Mouse (Mus musculus) neural tube, embryonic 14.5 days (tissue): ENCODE results near the gene Katnb1. TPM values are rescaled to one million over a fixed set of nuclear protein-coding genes. Genes with fewer than 3 reads are reported as not detected.

Experiments
- ATAC-seq: fragments of 200-750 bp; cut with Nextera tagmentation; 2 replicates; pipeline ENCODE4 v1.8.0; 2017; ENCODE audit warnings: low read depth, mild to moderate bottlenecking, moderate TSS enrichment, moderate library complexity
- H3K27ac ChIP-seq: fragments of 300-500 bp; sonication (generic); 2 replicates; pipeline ENCODE4 v1.5.1; 2014; ENCODE audit warnings: low read depth, mild to moderate bottlenecking, control low read depth, low read length, moderate library complexity, mixed read lengths
- H3K27me3 ChIP-seq: fragments of 300-500 bp; sonication (generic); 2 replicates; pipeline ENCODE4 v1.6.1; 2014; ENCODE audit warnings: low read length; ENCODE audit not compliant: control insufficient read depth, insufficient read depth
- H3K36me3 ChIP-seq: fragments of 300-500 bp; sonication (generic); 2 replicates; pipeline ENCODE4 v1.6.1; 2014; ENCODE audit warnings: low read length, mixed read lengths; ENCODE audit not compliant: control insufficient read depth, insufficient read depth
- H3K4me1 ChIP-seq: fragments of 300-500 bp; sonication (generic); 2 replicates; pipeline ENCODE4 v1.6.1; 2014; ENCODE audit warnings: low read length; ENCODE audit not compliant: control insufficient read depth, insufficient read depth
- H3K4me2 ChIP-seq: fragments of 300-500 bp; sonication (generic); 2 replicates; pipeline ENCODE4 v1.6.1; 2014; ENCODE audit warnings: mild to moderate bottlenecking, low read depth, low read length, control low read depth
- H3K4me3 ChIP-seq: fragments of 300-500 bp; sonication (generic); 2 replicates; pipeline ENCODE4 v1.5.1; 2014; ENCODE audit warnings: low read depth, low read length, control low read depth, mixed read lengths
- H3K9ac ChIP-seq: fragments of 300-500 bp; sonication (generic); replicated peaks from 2 replicates; pipeline ENCODE4 v1.6.1; 2014; ENCODE audit warnings: low read depth, mild to moderate bottlenecking, control low read depth, low read length, mixed read lengths
- H3K9me3 ChIP-seq: fragments of 300-500 bp; sonication (generic); 2 replicates; pipeline ENCODE4 v1.6.1; 2016; ENCODE audit warnings: low read length; ENCODE audit not compliant: control insufficient read depth
- WGBS: fragments of 180-500 bp; shearing (Covaris S2); extraction: QIAGEN DNeasy Blood & Tissue Kit; methylation state at CpG from one replicate; pipeline ENCODE4 v1.1.7; 2014; 5-methylcytosine and 5-hydroxymethylcytosine counted together
- polyA plus RNA-seq: library from polyadenylated mRNA; unstranded; fragments of >200 nt; fragmentation: Nextera tagmentation; extraction: Ambion mirVana; gene quantifications from 2 replicates; pipeline ENCODE4 v1.2.1, GENCODE M21; 2014

Gene Katnb1
- polyA plus RNA-seq, 1 experiment from 2014 or later: 44.3 TPM

- 88% methylated on average over 3 of the region's 3 CpGs for WGBS
- H3K36me3 ChIP-seq: peaks cover 10% of the 10 kb centered on the region; the same call in 1 of the 2 replicates
- H3K4me3 ChIP-seq: no peak overlapping the region
Observed at GRCm38 (mm10) chr8:95112594-95112993, 31.6 kb downstream of the Katnb1 start.

DNA sequence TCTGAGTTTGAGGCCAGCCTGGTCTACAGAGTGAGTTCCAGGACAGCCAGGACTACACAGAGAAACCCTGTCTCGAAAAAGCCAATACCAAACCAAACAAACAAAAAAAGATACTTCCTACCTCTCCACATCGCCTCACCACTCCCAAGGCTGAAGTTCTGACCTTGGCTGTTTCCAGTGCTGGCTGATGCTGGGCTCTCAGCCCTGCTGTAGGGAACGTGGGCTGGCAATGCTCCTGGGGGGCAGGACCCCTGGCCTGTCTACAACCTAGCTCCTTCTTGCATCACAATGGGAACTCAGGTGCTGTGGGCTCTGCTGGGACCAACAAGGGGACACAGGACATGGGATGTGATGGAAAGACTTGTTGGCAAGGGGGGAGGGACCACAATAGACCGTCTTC, 32.1 kb downstream of the Katnb1 start:
- Histone ChIP-seq H3K27ac (no peak overlapping the region), H3K9me3 (no peaks in the 10 kb centered on the region), H3K9ac (no peak overlapping the region), H3K4me1 (no peaks in the 10 kb centered on the region), H3K36me3 (peaks cover 6% of the 10 kb centered on the region; the same call in 1 of the 2 replicates), H3K4me3 (no peak overlapping the region), H3K4me2 (no peak overlapping the region), H3K27me3 (no peaks in the 10 kb centered on the region)
- ATAC-seq: no peak
- 74% methylated on average over 4 of the region's 4 CpGs for WGBS

More at GRCm38 (mm10) chr8:95112594-95112993, 31.6 kb downstream of the Katnb1 start:
- Histone ChIP-seq H3K4me1 (no peaks in the 10 kb centered on the region), H3K27me3 (no peaks in the 10 kb centered on the region), H3K9ac (no peak overlapping the region), H3K9me3 (no peaks in the 10 kb centered on the region), H3K27ac (no peak overlapping the region), H3K4me2 (no peak overlapping the region)
- ATAC-seq: no peak

GRCm38 (mm10) chr8:95113750-95114149, 32.8 kb downstream of the Katnb1 start:
- Histone ChIP-seq H3K9ac (no peak overlapping the region), H3K4me3 (no peak overlapping the region), H3K4me2 (no peak overlapping the region), H3K36me3 (0 out of 2 replicates have a peak, but pooled peaks cover 5% of the 10 kb centered on the region), H3K4me1 (no peaks in the 10 kb centered on the region), H3K27me3 (no peaks in the 10 kb centered on the region), H3K9me3 (no peaks in the 10 kb centered on the region), H3K27ac (no peak overlapping the region)
- peak; percentile 78; the same call in 1 of the 2 replicates for ATAC-seq
- 68% methylated on average over 3 of the region's 3 CpGs for WGBS

GRCm38 (mm10) chr8:95123455-95123854, 42.5 kb downstream of the Katnb1 start:
- Histone ChIP-seq H3K4me1 (no peaks in the 10 kb centered on the region), H3K4me3 (no peak overlapping the region), H3K27ac (no peak overlapping the region), H3K9ac (no peak overlapping the region), H3K36me3 (no peaks in the 10 kb centered on the region), H3K27me3 (no peaks in the 10 kb centered on the region), H3K4me2 (no peak overlapping the region), H3K9me3 (no peaks in the 10 kb centered on the region)
- ATAC-seq: no peak
- 91% methylated on average over 5 of the region's 5 CpGs for WGBS

DNA sequence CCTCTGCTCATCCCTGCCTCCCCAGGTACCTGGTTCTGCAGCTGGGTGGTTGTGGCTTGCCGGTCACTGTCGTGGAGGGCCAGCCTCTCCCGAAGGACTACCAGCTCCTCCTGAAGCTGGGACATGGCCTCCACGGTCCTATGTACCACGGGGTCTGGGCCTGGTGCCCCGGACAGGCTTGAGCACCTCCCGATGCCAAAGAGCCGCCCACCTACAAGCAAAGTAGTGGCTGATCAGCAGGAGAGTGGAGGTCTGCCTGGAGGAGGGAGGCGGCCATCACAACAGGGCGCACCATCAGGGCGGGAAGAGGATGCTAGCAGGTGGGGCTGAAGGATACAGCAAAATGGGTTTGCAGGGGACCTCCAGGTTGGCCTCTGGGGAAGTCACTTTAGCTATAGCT, 45.5 kb downstream of the Katnb1 start:
- WGBS: 91% methylated on average over 11 of the region's 11 CpGs
- H3K36me3 ChIP-seq: no peaks in the 10 kb centered on the region
- ATAC-seq: no peak
- no peak overlapping the region for H3K4me2 ChIP-seq
- no peaks in the 10 kb centered on the region for H3K27me3 ChIP-seq
- no peaks in the 10 kb centered on the region for H3K9me3 ChIP-seq
- no peak overlapping the region for H3K4me3 ChIP-seq
- no peaks in the 10 kb centered on the region for H3K4me1 ChIP-seq
- H3K27ac ChIP-seq: no peak overlapping the region
- H3K9ac ChIP-seq: no peak overlapping the region

DNA sequence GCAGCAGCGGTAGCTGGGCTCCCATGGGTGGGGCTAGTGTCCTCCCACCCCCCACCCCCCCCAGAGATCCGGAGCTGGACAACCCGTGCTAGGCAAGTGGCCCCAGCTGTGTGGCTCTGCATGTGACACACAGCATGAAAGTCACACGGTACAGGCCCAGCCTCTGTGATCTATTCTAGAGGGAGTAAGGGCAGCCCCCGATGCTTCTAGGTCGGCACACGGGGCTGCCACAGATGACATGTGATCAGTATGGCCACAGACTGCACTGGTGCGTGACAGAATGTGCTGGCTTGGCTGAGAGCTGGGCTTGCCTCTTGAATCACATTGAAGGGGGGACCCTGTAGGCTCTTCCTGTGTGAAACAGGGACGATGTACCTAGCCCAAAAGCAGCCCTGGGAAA, 46.7 kb downstream of the Katnb1 start:
- H3K27me3 ChIP-seq: no peaks in the 10 kb centered on the region
- no peak; the same call in 1 of the 2 replicates for ATAC-seq

DNA sequence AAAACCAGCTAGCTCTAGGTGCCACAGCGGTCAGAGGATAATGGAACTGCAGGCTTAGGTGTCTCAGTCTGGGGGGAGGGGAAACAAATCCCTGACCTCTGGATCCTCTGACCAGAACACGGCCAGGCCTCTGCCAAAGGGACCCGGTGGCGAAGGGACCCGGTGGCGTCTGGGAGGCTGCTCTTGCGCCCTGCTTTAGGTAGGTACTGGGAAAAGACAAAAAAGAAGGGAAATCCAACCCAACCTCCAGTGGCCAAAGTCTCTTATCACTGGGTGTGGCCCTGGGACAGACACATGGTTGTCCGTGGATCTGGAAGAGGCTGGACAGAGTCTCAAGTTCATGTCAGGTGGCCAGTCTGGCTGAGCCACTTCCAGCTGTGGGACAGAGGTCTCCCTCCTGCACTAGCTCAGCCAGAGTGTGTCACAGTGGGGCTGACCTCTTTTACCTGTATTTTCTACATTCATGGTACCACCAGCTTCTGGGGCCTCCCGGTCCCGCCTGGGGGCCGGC, 47.8 kb downstream of the Katnb1 start:
- Histone ChIP-seq H3K27ac (no peak overlapping the region), H3K4me1 (no peaks in the 10 kb centered on the region), H3K36me3 (no peaks in the 10 kb centered on the region), H3K4me2 (no peak overlapping the region), H3K4me3 (no peak overlapping the region), H3K9ac (no peak overlapping the region), H3K27me3 (no peaks in the 10 kb centered on the region), H3K9me3 (no peaks in the 10 kb centered on the region)
- ATAC-seq: no peak
- 90% methylated on average over 11 of the region's 11 CpGs for WGBS

More for the DNA sequence above, 46.7 kb downstream of the Katnb1 start:
- Histone ChIP-seq H3K9me3 (no peaks in the 10 kb centered on the region), H3K4me1 (no peaks in the 10 kb centered on the region), H3K36me3 (no peaks in the 10 kb centered on the region), H3K9ac (no peak overlapping the region), H3K27ac (no peak overlapping the region), H3K4me3 (no peak overlapping the region), H3K4me2 (no peak overlapping the region)
- WGBS: 65% methylated on average over 9 of the region's 9 CpGs

DNA sequence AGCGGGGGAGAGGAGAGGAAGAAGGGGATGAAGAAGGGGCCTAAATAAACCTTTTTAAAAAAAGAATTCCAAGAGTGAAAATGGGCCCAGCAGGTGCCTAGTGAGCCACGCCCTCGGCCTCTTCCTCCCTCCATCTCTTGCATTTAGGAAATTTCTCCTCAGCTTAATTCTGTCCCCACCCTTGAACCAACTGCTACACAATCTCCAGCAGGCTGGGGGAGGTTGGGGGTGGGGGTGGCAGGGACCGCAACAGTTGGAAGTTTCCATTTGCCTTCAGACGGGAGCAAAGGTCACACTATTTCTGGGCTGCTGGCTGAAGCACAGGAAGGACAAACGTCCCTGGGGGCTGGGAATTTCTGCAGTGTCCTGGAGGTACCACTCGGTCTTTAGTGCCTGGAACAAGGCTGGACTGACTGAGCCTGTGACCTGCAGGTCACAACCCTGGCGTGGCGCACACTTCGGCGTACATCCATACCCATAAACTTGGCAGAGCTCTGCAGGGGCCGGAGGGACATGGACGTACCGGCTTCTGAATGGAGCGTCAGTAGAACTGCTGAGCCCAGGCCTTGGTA, 50.1 kb downstream of the Katnb1 start:
- Histone ChIP-seq H3K27ac (no peak overlapping the region), H3K36me3 (no peaks in the 10 kb centered on the region), H3K9me3 (no peaks in the 10 kb centered on the region), H3K9ac (no peak overlapping the region), H3K27me3 (no peaks in the 10 kb centered on the region), H3K4me3 (no peak overlapping the region), H3K4me2 (no peak overlapping the region), H3K4me1 (0 out of 2 replicates have a peak, but pooled peaks cover 3% of the 10 kb centered on the region)
- 52% methylated on average over 15 of the region's 15 CpGs for WGBS
- ATAC-seq: no peak

DNA sequence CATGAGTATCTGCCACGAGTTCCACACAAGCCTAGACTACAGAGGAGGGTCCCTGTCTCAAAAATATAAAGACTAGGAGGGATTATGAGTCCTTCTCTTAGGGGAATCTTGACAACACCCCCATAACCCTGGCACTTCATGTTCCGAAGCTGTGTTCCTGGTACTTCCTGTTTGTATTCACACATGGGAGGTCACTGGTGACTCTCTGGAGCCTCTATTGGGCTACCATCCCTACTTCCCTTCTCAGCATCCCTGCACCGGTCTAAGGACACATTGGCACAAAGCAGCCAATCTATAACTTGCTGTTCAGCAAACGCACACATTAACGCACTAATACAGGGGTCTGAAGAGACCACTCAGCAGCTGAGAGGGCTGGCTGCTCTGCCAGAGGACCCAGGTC, 51.0 kb downstream of the Katnb1 start:
- Histone ChIP-seq H3K9ac (no peak overlapping the region), H3K4me1 (peaks cover 3% of the 10 kb centered on the region; the same call in 1 of the 2 replicates), H3K4me2 (no peak overlapping the region), H3K9me3 (no peaks in the 10 kb centered on the region), H3K36me3 (no peaks in the 10 kb centered on the region), H3K27ac (no peak overlapping the region), H3K27me3 (peaks cover 2% of the 10 kb centered on the region), H3K4me3 (no peak overlapping the region)
- 84% methylated on average over 5 of the region's 5 CpGs for WGBS
- ATAC-seq: no peak
